Mouse (Mus musculus) lung, postnatal 0 days (tissue): ENCODE data around the gene Stpg2.

Source experiments
- CTCF ChIP-seq: IDR thresholded peaks from 2 replicates; pipeline ENCODE4 v1.5.1; 2016; ENCODE audit warnings: antibody characterized with exemption, mild to moderate bottlenecking
- EP300 ChIP-seq: IDR thresholded peaks from 2 replicates; pipeline ENCODE4 v1.6.1; 2016; ENCODE audit warnings: antibody characterized with exemption, mild to moderate bottlenecking, control low read depth

DNA sequence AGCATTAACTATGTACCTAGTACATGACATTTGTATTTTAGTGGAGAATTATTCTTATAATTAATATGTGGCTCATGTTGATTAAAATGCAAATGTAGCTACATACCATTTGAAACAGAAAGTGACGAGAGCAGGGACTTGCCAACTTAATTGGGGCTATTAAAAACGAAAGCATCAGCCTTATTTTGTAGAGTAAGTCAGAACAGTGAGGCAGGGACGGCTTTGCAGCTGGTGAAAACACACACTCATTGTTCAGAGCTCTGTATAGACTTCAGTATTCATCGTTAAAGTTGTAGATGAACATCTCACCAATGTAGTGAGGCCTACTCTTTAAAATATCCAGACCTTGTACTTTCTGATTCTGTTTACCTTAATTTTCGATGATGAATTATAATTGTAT lies 213.6 kb downstream of the Stpg2 start:
- TF ChIP-seq CTCF (no peak), EP300 (no peak)
